Mouse (Mus musculus) neural tube, embryonic 12.5 days (tissue): Measurements from ENCODE around the gene Syde2. TPM values are rescaled to one million over a fixed set of nuclear protein-coding genes. Genes with fewer than 3 reads are reported as not detected.
"Not testable (repeated sequence)": the region's sequence is repeated elsewhere in the genome, so short reads cannot be mapped to it uniquely, and the experiment has no call there.

Experiments
- ATAC-seq: fragments of 200-750 bp; cut with Nextera tagmentation; 2 replicates; pipeline ENCODE4 v1.8.0; 2017; ENCODE audit warnings: low read depth, mild to moderate bottlenecking, moderate TSS enrichment, moderate library complexity; ENCODE audit not compliant: low FRiP score
- H3K27ac ChIP-seq: fragments of 300-500 bp; sonication (generic); 2 replicates; pipeline ENCODE4 v1.5.1; 2016
- H3K27me3 ChIP-seq: fragments of 300-500 bp; sonication (generic); replicated peaks from 2 replicates; pipeline ENCODE4 v1.6.1; 2016; ENCODE audit warnings: mild to moderate bottlenecking
- H3K36me3 ChIP-seq: fragments of 300-500 bp; sonication (generic); 2 replicates; pipeline ENCODE4 v1.6.1; 2016; ENCODE audit warnings: mild to moderate bottlenecking
- H3K4me1 ChIP-seq: fragments of 300-500 bp; sonication (generic); 2 replicates; pipeline ENCODE4 v1.6.1; 2016
- H3K4me2 ChIP-seq: fragments of 300-500 bp; sonication (generic); replicated peaks from 2 replicates; pipeline ENCODE4 v1.6.1; 2016; ENCODE audit warnings: mild to moderate bottlenecking
- H3K4me3 ChIP-seq: fragments of 300-500 bp; sonication (generic); 2 replicates; pipeline ENCODE4 v1.5.1; 2016
- H3K9ac ChIP-seq: fragments of 300-500 bp; sonication (generic); 2 replicates; pipeline ENCODE4 v1.6.1; 2016; ENCODE audit warnings: mild to moderate bottlenecking
- H3K9me3 ChIP-seq: fragments of 300-500 bp; sonication (generic); 2 replicates; pipeline ENCODE4 v1.6.1; 2016; ENCODE audit warnings: mild to moderate bottlenecking
- WGBS: fragments of 180-500 bp; shearing (Covaris S2); methylation state at CpG from one replicate; pipeline ENCODE4 v1.1.7; 2016; 5-methylcytosine and 5-hydroxymethylcytosine counted together
- polyA plus RNA-seq: library from polyadenylated mRNA; unstranded; fragments of >200 nt; fragmentation: Nextera tagmentation; extraction: Ambion mirVana; gene quantifications from 2 replicates; pipeline ENCODE4 v1.2.1, GENCODE M21; 2016

Syde2 gene
- polyA plus RNA-seq, 1 experiment from 2014 or later: 0.76 TPM

DNA sequence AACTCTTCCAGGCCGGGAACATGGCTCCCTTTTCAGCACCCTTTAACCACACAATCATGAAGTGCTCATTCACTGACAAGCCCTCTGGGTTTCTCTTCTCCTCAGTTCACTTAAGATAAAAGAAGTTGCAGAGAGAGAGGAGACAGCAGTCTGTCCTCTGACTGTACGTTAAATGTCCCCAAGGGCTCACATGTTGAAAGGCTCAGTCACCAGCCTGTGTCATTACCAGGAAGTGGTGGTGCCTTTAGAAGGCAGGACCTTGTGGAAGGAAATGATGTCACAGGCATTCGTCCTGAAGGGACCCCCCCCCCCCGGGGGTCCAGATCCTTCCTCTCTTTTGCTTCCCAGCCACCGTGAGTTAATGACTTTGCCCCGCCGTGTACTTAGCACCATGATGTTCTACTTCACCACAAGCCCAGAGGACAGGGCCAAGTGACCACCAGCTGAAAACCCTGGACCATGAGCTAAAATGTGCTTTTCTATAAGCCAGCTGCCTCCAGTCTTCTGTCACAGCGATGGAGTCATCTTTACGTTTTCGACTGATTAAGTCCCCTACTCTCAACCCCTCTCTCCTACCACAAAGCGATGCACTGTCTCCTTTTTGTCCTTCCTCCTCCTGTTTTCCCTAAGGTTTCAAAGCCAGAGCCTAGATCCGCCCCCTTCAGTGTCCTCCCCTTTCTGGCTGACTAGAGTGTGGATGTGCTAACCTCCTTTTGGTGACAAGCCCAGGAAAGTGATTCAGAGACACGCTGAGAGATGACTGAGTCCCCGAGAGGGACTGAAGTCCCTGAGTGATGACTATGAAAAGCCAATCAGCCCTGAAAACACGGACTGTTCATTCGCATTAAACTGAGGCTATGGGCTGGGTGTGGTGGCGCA is 36.1 kb upstream of the Syde2 start:
- no peak for ATAC-seq
- Histone ChIP-seq H3K4me3 (no peak overlapping the region), H3K36me3 (no peaks in the 10 kb centered on the region), H3K9ac (no peak overlapping the region), H3K27ac (no peak overlapping the region), H3K9me3 (no peaks in the 10 kb centered on the region), H3K4me1 (peaks cover 7% of the 10 kb centered on the region; the same call in 1 of the 2 replicates), H3K27me3 (no peaks in the 10 kb centered on the region), H3K4me2 (no peak overlapping the region)
- WGBS: 75% methylated on average over 17 of the region's 17 CpGs

DNA sequence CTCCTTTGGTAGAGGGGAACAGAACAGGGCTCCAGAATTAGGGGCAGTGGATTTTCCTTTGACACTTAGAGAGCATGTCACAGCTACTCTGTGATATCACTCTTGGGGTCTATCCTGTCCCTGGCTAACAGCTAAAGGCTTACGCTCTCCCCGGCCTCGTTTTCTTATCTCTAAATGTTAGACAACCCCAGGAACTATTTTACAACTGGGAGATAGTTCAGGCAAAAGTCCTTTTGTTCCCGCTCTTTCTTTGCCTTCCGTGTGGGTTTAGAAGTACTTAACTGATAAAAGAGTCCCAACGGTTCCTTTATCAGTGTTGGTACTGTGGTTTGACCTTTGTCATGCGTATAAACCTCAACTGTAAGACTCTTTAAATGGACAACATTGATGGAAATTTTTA is 34.7 kb upstream of the Syde2 start:
- H3K27ac ChIP-seq: no peak overlapping the region

GRCm38 (mm10) chr3:145953411-145953810 is 34.3 kb upstream of the Syde2 start:
- Histone ChIP-seq H3K27me3 (no peaks in the 10 kb centered on the region), H3K4me2 (no peak overlapping the region), H3K9ac (no peak overlapping the region), H3K27ac (no peak overlapping the region), H3K4me1 (peaks cover 7% of the 10 kb centered on the region; the same call in 1 of the 2 replicates), H3K9me3 (no peaks in the 10 kb centered on the region), H3K36me3 (no peaks in the 10 kb centered on the region), H3K4me3 (no peak overlapping the region)
- ATAC-seq: no peak
- 81% methylated on average over 2 of the region's 2 CpGs for WGBS

More for the DNA sequence above, 34.7 kb upstream of the Syde2 start:
- no peaks in the 10 kb centered on the region for H3K9me3 ChIP-seq
- no peak overlapping the region for H3K4me2 ChIP-seq
- 88% methylated on average over 7 of the region's 7 CpGs for WGBS
- H3K9ac ChIP-seq: no peak overlapping the region
- no peaks in the 10 kb centered on the region for H3K36me3 ChIP-seq
- H3K4me3 ChIP-seq: no peak overlapping the region
- peaks cover 7% of the 10 kb centered on the region; the same call in 1 of the 2 replicates for H3K4me1 ChIP-seq
- H3K27me3 ChIP-seq: no peaks in the 10 kb centered on the region
- no peak for ATAC-seq

DNA sequence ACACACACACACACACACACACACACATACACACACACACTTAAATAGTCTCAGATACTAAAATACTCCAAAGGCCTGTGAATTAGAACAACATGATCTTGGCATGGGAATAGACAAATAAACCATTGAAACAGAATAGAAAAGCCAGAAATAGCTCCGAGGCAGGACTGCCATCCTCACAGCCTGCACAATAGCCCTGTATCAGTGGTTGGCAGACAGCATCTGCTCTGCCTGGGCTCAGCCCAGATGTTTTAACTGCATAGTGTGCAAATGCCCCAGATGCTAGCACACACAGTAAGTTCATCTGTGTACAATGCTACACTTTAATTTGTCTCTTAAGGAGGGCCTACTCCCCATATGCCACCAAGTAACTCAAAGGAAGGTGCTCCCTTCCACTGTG is 27.8 kb upstream of the Syde2 start:
- Histone ChIP-seq H3K9ac (no peak overlapping the region), H3K4me3 (no peak overlapping the region), H3K27ac (no peak overlapping the region), H3K4me2 (no peak overlapping the region), H3K36me3 (no peaks in the 10 kb centered on the region), H3K4me1 (peaks cover 14% of the 10 kb centered on the region), H3K27me3 (peaks cover 29% of the 10 kb centered on the region), H3K9me3 (no peaks in the 10 kb centered on the region)
- ATAC-seq: no peak
- WGBS: 63% methylated on average over 1 of the region's 1 CpGs

GRCm38 (mm10) chr3:145962411-145962810 is 25.3 kb upstream of the Syde2 start:
- Histone ChIP-seq H3K27me3 (peaks cover 32% of the 10 kb centered on the region), H3K9ac (no peak overlapping the region), H3K27ac (no peak overlapping the region), H3K4me1 (peaks cover 14% of the 10 kb centered on the region), H3K36me3 (no peaks in the 10 kb centered on the region), H3K4me3 (no peak overlapping the region), H3K4me2 (no peak overlapping the region), H3K9me3 (no peaks in the 10 kb centered on the region)
- no peak for ATAC-seq
- WGBS: 13% methylated on average over 9 of the region's 9 CpGs

DNA sequence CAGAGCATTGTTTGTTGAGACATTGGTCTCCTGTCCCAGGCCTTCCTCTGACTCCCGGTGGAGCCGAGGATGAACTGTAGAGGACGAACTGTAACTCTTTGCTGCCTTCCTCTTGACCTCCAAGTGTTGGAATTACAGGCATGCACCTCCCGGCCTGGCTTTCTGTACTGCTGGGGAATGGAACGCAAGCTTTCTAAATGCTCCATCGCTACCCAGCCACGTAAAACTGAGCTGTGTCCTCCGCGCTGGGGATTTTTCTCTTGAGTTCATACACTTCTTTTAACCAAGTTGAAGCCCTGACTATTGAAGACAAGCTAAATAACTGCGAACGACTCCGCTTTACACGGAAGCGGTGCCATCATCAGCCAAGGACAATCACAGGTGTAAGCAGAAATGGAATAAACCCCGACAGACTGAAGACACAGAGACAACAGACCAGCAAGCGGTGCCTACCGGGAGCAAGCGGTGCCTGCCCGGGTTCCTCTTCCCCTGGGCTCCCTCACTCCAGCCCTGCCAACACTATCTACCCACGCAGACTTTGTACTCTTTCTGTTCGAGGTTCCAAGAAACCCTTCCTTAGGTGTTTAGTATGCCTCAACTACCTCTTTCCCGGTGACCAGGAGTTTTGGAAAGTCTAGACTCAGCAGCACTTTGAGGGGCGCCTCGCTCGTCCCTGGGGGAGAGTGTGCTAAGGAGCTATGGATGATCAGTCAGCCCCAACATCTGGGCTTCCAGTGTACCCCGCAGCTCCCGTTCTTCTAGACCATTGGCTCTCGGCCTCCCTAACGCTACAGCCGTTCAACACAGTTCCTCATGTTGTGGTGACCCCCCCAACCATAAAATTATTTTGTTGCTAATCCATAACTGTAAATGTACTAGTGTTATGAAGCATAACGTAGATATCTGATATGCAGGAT is 24.3 kb upstream of the Syde2 start:
- H3K27ac ChIP-seq: no peak overlapping the region
- no peaks in the 10 kb centered on the region for H3K9me3 ChIP-seq
- peak overlapping the region; percentile 38 for H3K4me2 ChIP-seq
- H3K9ac ChIP-seq: no peak overlapping the region
- H3K4me3 ChIP-seq: no peak overlapping the region
- WGBS: 15% methylated on average over 31 of the region's 31 CpGs
- ATAC-seq: 0 out of 2 replicates have a peak, but pooled peaks have one; percentile 21
- H3K36me3 ChIP-seq: no peaks in the 10 kb centered on the region
- peaks cover 32% of the 10 kb centered on the region for H3K27me3 ChIP-seq
- peaks cover 14% of the 10 kb centered on the region for H3K4me1 ChIP-seq

- Histone ChIP-seq H3K27me3 (peaks cover 32% of the 10 kb centered on the region), H3K27ac (no peak overlapping the region), H3K4me3 (no peak overlapping the region), H3K4me2 (peak overlapping the region; percentile 38), H3K4me1 (peaks cover 14% of the 10 kb centered on the region), H3K36me3 (no peaks in the 10 kb centered on the region), H3K9me3 (no peaks in the 10 kb centered on the region), H3K9ac (no peak overlapping the region)
- 17% methylated on average over 10 of the region's 10 CpGs for WGBS
- ATAC-seq: 0 out of 2 replicates have a peak, but pooled peaks have one; percentile 17
These were observed 23.7 kb upstream of the Syde2 start for GRCm38 (mm10) chr3:145964018-145964387.

GRCm38 (mm10) chr3:145964473-145964872 is 23.2 kb upstream of the Syde2 start:
- Histone ChIP-seq H3K27me3 (peaks cover 32% of the 10 kb centered on the region), H3K9me3 (no peaks in the 10 kb centered on the region), H3K36me3 (no peaks in the 10 kb centered on the region), H3K4me2 (peak overlapping the region; percentile 38), H3K4me1 (peaks cover 14% of the 10 kb centered on the region), H3K27ac (no peak overlapping the region), H3K4me3 (no peak overlapping the region), H3K9ac (no peak overlapping the region)
- no peak for ATAC-seq
- 13% methylated on average over 10 of the region's 10 CpGs for WGBS

GRCm38 (mm10) chr3:145965583-145965982 is 22.1 kb upstream of the Syde2 start:
- Histone ChIP-seq H3K27me3 (peaks cover 32% of the 10 kb centered on the region), H3K4me1 (peaks cover 14% of the 10 kb centered on the region)
- not testable (repeated sequence) for H3K4me2 ChIP-seq, H3K4me3 ChIP-seq, H3K9ac ChIP-seq, ATAC-seq, H3K36me3 ChIP-seq, H3K9me3 ChIP-seq, H3K27ac ChIP-seq
- 79% methylated on average over 3 of the region's 3 CpGs for WGBS

GRCm38 (mm10) chr3:145966806-145967205 is 20.9 kb upstream of the Syde2 start:
- no peak overlapping the region for H3K27ac ChIP-seq
- H3K27me3 ChIP-seq: peaks cover 29% of the 10 kb centered on the region
- no peak overlapping the region for H3K4me2 ChIP-seq
- H3K36me3 ChIP-seq: no peaks in the 10 kb centered on the region
- H3K9me3 ChIP-seq: no peaks in the 10 kb centered on the region
- no peak overlapping the region for H3K4me3 ChIP-seq
- no peak for ATAC-seq
- no peak overlapping the region for H3K9ac ChIP-seq
- 89% methylated on average over 5 of the region's 5 CpGs for WGBS
- peaks cover 14% of the 10 kb centered on the region for H3K4me1 ChIP-seq

DNA sequence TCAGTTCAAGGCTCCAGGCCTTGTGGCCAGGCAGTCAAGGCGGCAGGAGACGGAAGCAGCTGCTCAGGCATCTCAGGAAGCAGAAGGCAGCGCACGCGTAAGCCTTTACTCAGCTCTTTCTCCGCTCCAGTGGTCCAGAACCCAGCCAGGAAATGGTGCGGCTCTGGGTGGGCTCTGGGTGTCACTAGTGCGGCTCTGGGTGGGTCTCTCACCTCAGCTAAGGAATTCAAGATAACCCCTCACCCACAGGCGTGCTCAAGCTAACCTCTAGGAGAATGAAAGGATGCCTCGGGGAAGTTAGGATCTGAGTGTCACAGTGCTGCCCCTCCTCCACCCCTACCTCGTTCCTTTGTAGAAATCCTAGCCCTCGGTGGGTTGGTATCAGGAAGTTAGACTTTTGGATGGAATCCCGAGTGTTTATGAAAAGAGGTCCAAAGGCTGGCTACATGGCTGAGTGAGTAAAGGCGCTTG is 18.6 kb upstream of the Syde2 start:
- no peak overlapping the region for H3K4me3 ChIP-seq
- peaks cover 5% of the 10 kb centered on the region; the same call in 1 of the 2 replicates for H3K4me1 ChIP-seq
- no peaks in the 10 kb centered on the region for H3K36me3 ChIP-seq
- H3K9ac ChIP-seq: no peak overlapping the region
- 66% methylated on average over 14 of the region's 14 CpGs for WGBS
- no peak overlapping the region for H3K4me2 ChIP-seq
- peaks cover 7% of the 10 kb centered on the region for H3K27me3 ChIP-seq
- ATAC-seq: no peak
- peaks cover 2% of the 10 kb centered on the region; the same call in 1 of the 2 replicates for H3K9me3 ChIP-seq
- no peak overlapping the region for H3K27ac ChIP-seq

DNA sequence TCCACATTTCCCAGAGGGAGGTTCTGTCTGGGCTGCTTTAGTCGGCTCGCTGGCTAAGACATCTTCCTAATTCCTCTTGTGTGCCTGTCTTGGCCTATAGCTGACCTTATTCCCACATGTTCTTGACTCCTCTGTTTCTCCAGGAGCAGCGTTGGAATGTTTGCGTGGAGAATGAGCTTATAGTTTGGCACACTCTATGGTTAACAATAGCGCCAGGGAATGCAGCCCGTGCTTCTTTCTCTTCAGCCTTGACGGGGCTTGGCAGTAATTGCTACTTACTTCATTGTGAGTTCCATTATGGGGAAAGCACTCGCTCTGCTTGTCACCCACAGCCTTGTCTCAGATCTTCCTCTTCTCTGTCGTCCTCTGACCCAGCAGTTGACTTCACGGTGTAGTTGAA is 16.2 kb upstream of the Syde2 start:
- Histone ChIP-seq H3K27ac (no peak overlapping the region), H3K4me2 (no peak overlapping the region), H3K4me1 (no peaks in the 10 kb centered on the region), H3K9me3 (peaks cover 9% of the 10 kb centered on the region), H3K9ac (no peak overlapping the region), H3K4me3 (no peak overlapping the region), H3K27me3 (no peaks in the 10 kb centered on the region), H3K36me3 (no peaks in the 10 kb centered on the region)
- no peak for ATAC-seq
- WGBS: 65% methylated on average over 10 of the region's 10 CpGs
